Mouse (Mus musculus) kidney, postnatal 0 days (tissue): ENCODE measurements at regions not wholly inside any gene's neighbourhood (a gene's known extent, or its start where the extent isn't known, plus 50 kb on each side); places are given as distances from the start of the nearest gene placed in this dataset.

Source experiments
- ATAC-seq: fragments of 200-750 bp; cut with Nextera tagmentation; replicated peaks from 2 replicates; pipeline ENCODE4 v1.8.0; 2017; ENCODE audit warnings: low read depth, moderate number of reproducible peaks, moderate TSS enrichment, moderate library complexity; ENCODE audit not compliant: low FRiP score
- DNase-seq: peaks from one replicate; pipeline ENCODE4 v3.0.0-alpha.2; 2016; ENCODE audit warnings: low spot score
- H3K27ac ChIP-seq: fragments of 300-500 bp; sonication (generic); 2 replicates; pipeline ENCODE4 v1.5.1; 2014; ENCODE audit warnings: mild to moderate bottlenecking
- H3K27me3 ChIP-seq: fragments of 300-500 bp; sonication (generic); 2 replicates; pipeline ENCODE4 v1.6.1; 2014; ENCODE audit warnings: low read length, mixed read lengths; ENCODE audit not compliant: insufficient read depth
- H3K36me3 ChIP-seq: fragments of 300-500 bp; sonication (generic); 2 replicates; pipeline ENCODE4 v1.6.1; 2014; ENCODE audit warnings: low read length, mixed read lengths; ENCODE audit not compliant: insufficient read depth
- H3K4me1 ChIP-seq: fragments of 300-500 bp; sonication (generic); replicated peaks from 2 replicates; pipeline ENCODE4 v1.6.1; 2014; ENCODE audit warnings: antibody characterized with exemption, low read length, mixed read lengths; ENCODE audit not compliant: insufficient read depth
- H3K4me2 ChIP-seq: fragments of 300-500 bp; sonication (generic); 2 replicates; pipeline ENCODE4 v1.6.1; 2014; ENCODE audit warnings: mild to moderate bottlenecking, low read length, moderate library complexity, mixed read lengths
- H3K4me3 ChIP-seq: fragments of 300-500 bp; sonication (generic); replicated peaks from 2 replicates; pipeline ENCODE4 v1.5.1; 2014; ENCODE audit warnings: low read depth, low read length
- H3K9ac ChIP-seq: fragments of 300-500 bp; sonication (generic); 2 replicates; pipeline ENCODE4 v1.6.1; 2014; ENCODE audit warnings: low read depth, low read length
- H3K9me3 ChIP-seq: fragments of 300-500 bp; sonication (generic); replicated peaks from 2 replicates; pipeline ENCODE4 v1.6.1; 2016; ENCODE audit warnings: low read length, inconsistent platforms, mixed read lengths
- CTCF ChIP-seq: IDR thresholded peaks from 2 replicates; pipeline ENCODE4 v1.5.1; 2016; ENCODE audit warnings: antibody characterized with exemption, low read depth, mild to moderate bottlenecking, moderate library complexity
- WGBS: fragments of 180-500 bp; shearing (Covaris S2); extraction: QIAGEN DNeasy Blood & Tissue Kit; methylation state at CpG from one replicate; pipeline ENCODE4 v1.1.7; 2014; 5-methylcytosine and 5-hydroxymethylcytosine counted together

DNA sequence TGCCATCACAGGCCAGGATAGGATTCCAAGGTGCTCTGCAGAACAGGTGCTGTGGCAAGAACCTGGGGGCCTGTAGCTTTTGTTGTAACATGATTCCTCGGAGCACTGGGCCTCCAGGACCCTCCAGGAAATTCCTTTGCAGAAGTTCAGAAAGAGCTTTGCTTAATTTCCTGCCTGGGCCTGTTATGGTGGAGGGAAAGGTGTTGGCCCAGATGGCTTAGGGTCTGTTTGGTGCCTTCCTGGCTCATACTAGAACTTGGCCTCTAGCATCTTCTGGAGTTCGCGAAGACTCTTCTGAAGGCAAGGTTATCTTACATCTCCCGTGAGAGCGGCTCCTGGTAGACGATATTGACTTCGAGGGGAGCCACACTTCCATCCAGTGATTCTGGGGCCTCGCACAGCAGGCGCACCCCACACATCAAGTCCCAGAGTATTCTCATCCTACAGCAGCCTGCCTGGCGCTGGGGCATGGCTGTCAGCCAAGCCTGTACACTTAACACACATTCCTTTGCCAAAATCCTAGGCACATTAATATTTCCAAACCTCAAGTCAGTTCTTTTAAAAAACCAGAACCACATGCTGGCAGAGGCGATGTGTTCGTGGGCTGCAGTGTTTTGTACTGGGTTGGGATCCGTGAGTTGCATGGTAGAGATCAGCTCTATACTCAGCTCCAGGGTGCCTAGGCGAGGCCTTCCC lies 54.5 kb upstream of the Cxcl14 start:
- Histone ChIP-seq H3K36me3 (no peaks in the 10 kb centered on the region), H3K9me3 (no peaks in the 10 kb centered on the region), H3K27ac (no peak overlapping the region), H3K27me3 (no peaks in the 10 kb centered on the region), H3K4me1 (no peaks in the 10 kb centered on the region), H3K4me2 (no peak overlapping the region), H3K4me3 (no peak overlapping the region), H3K9ac (no peak overlapping the region)
- no peak for ATAC-seq
- DNase-seq: no peak
- WGBS: 65% methylated on average over 14 of the region's 14 CpGs
- no peak for TF ChIP-seq CTCF

DNA sequence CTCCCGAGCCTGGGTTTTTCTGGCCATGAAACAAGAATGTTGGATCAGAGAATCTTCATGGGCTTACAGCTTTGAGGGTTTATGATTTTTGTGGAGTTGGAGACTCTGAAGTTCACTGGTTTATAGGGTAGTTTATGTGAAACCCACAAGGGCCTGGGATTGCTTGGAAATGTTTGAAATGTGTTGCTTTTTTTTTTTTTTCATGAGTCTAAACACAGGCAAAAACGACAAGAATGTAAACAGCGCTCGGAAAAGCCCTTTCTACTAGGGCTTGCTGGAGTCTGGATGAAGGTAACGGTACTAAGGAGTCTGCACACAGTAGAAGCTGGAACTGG lies 55.0 kb upstream of the Cxcl14 start:
- TF ChIP-seq CTCF: no peak
- Histone ChIP-seq H3K4me1 (no peaks in the 10 kb centered on the region), H3K36me3 (no peaks in the 10 kb centered on the region), H3K4me2 (no peak overlapping the region), H3K27ac (no peak overlapping the region), H3K9me3 (no peaks in the 10 kb centered on the region), H3K9ac (no peak overlapping the region), H3K27me3 (no peaks in the 10 kb centered on the region), H3K4me3 (no peak overlapping the region)
- 71% methylated on average over 5 of the region's 5 CpGs for WGBS
- ATAC-seq: no peak
- peak; percentile 53 for DNase-seq

DNA sequence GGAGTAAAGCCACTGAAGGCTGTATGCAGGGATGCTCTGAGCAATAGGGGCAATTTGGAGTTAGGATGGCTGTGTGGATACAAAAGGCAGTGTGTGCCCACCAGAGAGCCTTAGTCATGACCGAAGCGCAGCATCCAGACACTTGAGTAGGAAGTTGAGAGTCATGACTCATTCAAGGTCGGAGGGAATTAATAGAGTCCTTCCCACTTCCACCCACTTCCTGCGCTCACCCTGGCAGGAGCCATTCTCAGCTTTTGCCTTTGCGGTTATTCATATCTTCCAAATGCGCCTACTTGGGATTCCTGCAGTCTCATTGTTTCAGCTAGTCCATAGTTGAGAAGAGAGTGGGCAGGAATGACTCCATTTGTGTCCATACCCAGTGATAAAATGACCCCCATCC lies 56.1 kb upstream of the Cxcl14 start:
- Histone ChIP-seq H3K4me1 (no peaks in the 10 kb centered on the region), H3K4me3 (no peak overlapping the region), H3K9ac (no peak overlapping the region), H3K27ac (no peak overlapping the region), H3K36me3 (no peaks in the 10 kb centered on the region), H3K27me3 (no peaks in the 10 kb centered on the region), H3K9me3 (no peaks in the 10 kb centered on the region), H3K4me2 (no peak overlapping the region)
- DNase-seq: no peak
- no peak for ATAC-seq
- TF ChIP-seq CTCF: no peak
- 84% methylated on average over 6 of the region's 6 CpGs for WGBS

DNA sequence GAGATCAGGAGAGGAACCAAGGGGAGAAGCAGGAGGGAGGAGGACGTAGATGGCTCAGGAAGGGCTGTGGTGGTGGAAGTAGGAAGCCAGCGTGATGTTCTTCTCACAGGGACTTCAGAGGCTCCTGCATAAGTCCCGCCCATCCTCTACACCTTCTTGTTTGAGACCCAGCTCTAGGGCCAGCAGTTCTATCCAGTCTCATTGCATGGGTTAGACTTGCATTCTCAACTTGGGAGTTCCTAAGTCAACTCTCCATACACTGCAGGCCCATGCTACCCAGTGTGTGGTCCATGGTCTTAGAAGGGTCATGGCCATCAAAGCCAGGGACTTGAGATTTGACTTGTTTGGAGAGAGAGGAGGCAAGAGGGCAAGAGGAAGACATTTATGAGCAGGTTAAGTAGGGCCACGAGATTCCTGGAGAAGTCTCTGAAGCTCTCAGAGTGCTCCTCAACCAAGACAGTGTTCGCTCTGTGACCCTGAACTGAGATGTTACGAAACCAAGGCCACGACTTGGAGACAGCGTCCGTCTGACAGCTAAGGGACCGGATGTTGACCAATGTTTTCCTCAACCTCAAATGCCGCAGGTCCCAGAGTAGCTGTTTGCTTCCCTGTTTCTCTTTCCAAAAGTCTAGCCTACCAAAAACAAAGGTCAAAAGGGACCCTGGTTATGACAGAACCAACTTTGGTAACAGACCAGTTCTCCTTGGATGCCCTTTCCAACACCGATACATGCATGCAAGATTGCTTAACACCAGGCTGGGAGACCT lies 56.7 kb upstream of the Cxcl14 start:
- no peaks in the 10 kb centered on the region for H3K4me1 ChIP-seq
- no peak overlapping the region for H3K4me2 ChIP-seq
- H3K4me3 ChIP-seq: no peak overlapping the region
- no peak for TF ChIP-seq CTCF
- H3K9ac ChIP-seq: no peak overlapping the region
- H3K27ac ChIP-seq: no peak overlapping the region
- no peaks in the 10 kb centered on the region for H3K9me3 ChIP-seq
- peak; percentile 67 for DNase-seq
- no peaks in the 10 kb centered on the region for H3K27me3 ChIP-seq
- peak; percentile 68; the same call in 1 of the 2 replicates for ATAC-seq
- no peaks in the 10 kb centered on the region for H3K36me3 ChIP-seq
- WGBS: 76% methylated on average over 12 of the region's 12 CpGs

DNA sequence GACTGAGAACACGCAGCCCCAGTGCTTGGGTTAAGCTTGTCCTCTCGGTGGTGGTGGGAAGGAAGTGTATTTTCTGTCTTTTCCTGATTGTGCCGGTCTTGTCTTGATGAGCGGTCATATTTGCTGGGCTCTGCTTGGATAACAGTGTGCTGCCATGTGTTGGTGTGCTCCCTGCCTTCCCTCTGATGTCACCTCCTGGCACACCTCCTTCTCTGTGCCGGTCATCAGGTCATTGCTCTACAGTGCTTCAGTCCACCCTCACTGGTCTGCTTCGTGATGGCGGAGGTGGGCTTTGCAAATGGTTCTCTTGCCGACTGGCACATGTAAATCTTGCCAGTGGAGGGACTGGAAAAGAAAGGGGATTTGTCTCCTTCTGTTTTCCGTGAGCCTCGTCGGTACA lies 57.6 kb upstream of the Cxcl14 start:
- DNase-seq (no peak), ATAC-seq (no peak)
- H3K9ac ChIP-seq: no peak overlapping the region
- H3K27me3 ChIP-seq: no peaks in the 10 kb centered on the region
- no peak overlapping the region for H3K4me3 ChIP-seq
- no peak for TF ChIP-seq CTCF
- no peaks in the 10 kb centered on the region for H3K9me3 ChIP-seq
- H3K4me1 ChIP-seq: no peaks in the 10 kb centered on the region
- H3K4me2 ChIP-seq: no peak overlapping the region
- no peaks in the 10 kb centered on the region for H3K36me3 ChIP-seq
- no peak overlapping the region for H3K27ac ChIP-seq
- 89% methylated on average over 11 of the region's 11 CpGs for WGBS

DNA sequence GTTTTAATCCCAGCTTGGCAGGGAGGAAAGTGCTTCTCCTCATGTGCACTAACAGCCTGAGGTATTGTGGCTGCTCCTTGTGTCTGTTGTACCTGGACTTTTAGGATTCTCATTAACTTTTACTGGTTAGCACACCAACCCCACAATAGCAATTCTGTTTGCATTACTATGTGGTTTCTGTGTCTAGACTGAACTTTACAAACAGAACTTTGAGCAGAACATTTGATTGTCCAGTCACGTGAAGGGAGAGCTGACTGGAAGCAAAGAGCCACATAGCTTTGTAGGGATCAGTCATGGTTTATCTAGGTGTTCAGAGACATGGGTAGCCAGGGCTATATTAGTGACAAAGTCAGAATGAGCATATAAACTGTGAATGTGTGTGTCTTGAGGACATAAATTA lies 58.3 kb upstream of the Cxcl14 start:
- H3K27me3 ChIP-seq: no peaks in the 10 kb centered on the region
- no peak for DNase-seq
- no peak for TF ChIP-seq CTCF
- 91% methylated on average over 1 of the region's 1 CpGs for WGBS
- H3K4me1 ChIP-seq: no peaks in the 10 kb centered on the region
- no peak overlapping the region for H3K4me3 ChIP-seq
- no peaks in the 10 kb centered on the region for H3K9me3 ChIP-seq
- no peak overlapping the region for H3K4me2 ChIP-seq
- no peak for ATAC-seq
- H3K9ac ChIP-seq: no peak overlapping the region
- no peak overlapping the region for H3K27ac ChIP-seq
- H3K36me3 ChIP-seq: no peaks in the 10 kb centered on the region

DNA sequence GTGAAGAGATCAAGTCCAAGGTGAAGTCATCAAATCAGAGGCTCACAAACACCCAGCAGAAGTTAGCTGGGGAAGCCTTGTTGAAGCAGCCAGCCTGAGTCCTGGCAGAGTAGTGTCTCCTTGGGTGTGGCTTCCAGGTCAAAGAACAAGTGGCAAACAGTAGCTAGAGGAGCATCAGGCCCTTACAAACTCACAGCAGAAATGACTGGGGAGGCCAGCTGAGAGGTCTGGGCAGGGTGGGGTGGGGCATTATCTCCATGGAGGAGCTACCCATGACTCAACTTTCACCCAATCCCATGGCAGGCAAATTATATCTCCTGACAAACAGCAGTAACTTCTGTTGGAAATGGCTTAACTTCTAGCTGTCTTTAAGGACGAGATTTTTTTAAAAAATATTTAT lies 60.6 kb upstream of the Cxcl14 start:
- TF ChIP-seq CTCF: no peak

More for the DNA sequence above, 60.6 kb upstream of the Cxcl14 start:
- H3K9ac ChIP-seq: no peak overlapping the region
- no peaks in the 10 kb centered on the region for H3K36me3 ChIP-seq
- ATAC-seq (no peak), DNase-seq (no peak)
- H3K4me1 ChIP-seq: no peaks in the 10 kb centered on the region
- H3K9me3 ChIP-seq: no peaks in the 10 kb centered on the region
- no peak overlapping the region for H3K4me3 ChIP-seq
- H3K27me3 ChIP-seq: no peaks in the 10 kb centered on the region
- 67% methylated on average over 1 of the region's 1 CpGs for WGBS
- H3K27ac ChIP-seq: no peak overlapping the region
- H3K4me2 ChIP-seq: no peak overlapping the region
